Mouse (Mus musculus) WW6 (cell line): ENCODE data around the gene Tmem35b.
"Not testable (repeated sequence)": the region's sequence is repeated elsewhere in the genome, so short reads cannot be mapped to it uniquely, and the experiment has no call there.

ENCODE experiments used
- DNase-seq: peaks from one replicate; pipeline ENCODE4 v3.0.0-alpha.2; 2013; ENCODE audit warnings: low read depth, low spot score

The Tmem35b gene

GRCm38 (mm10) chr4:127123391-127123790 lies at the start of gene Tmem35b:
Gene Tmem35b (plus strand): TSS chr4:127123691.
- DNase-seq, result no peak

- DNase-seq, result no peak
Measured at GRCm38 (mm10) chr4:127074915-127075314, 48.6 kb upstream of the Tmem35b start.

- DNase-seq, result peak; percentile 90
Measured at GRCm38 (mm10) chr4:127076875-127077548, 46.5 kb upstream of the Tmem35b start, which contains the start of gene Zmym6. Gene Zmym6 (plus strand): TSS chr4:127077383.

GRCm38 (mm10) chr4:127080806-127081205 lies 42.7 kb upstream of the Tmem35b start:
- DNase-seq, result no peak

- no peak for DNase-seq
Measured at GRCm38 (mm10) chr4:127083131-127083530, 40.4 kb upstream of the Tmem35b start.

- DNase-seq, result no peak
Measured at GRCm38 (mm10) chr4:127085761-127086160, 37.7 kb upstream of the Tmem35b start.

GRCm38 (mm10) chr4:127091188-127091587 lies 32.3 kb upstream of the Tmem35b start:
- no peak for DNase-seq

- DNase-seq, result no peak
Measured at GRCm38 (mm10) chr4:127095090-127095489, 28.4 kb upstream of the Tmem35b start.

- not testable (repeated sequence) for DNase-seq
Measured at GRCm38 (mm10) chr4:127099552-127099951, 23.9 kb upstream of the Tmem35b start.

GRCm38 (mm10) chr4:127107566-127107965 lies 15.9 kb upstream of the Tmem35b start:
- DNase-seq, result no peak

GRCm38 (mm10) chr4:127110570-127110969 lies 12.9 kb upstream of the Tmem35b start:
- no peak for DNase-seq

- no peak for DNase-seq
Measured at GRCm38 (mm10) chr4:127124331-127124730, 840 bp downstream of the Tmem35b start.

- peak; percentile 85 for DNase-seq
Measured at GRCm38 (mm10) chr4:127125834-127126463, 2.5 kb downstream of the Tmem35b start.

GRCm38 (mm10) chr4:127134687-127135086 lies 11.2 kb downstream of the Tmem35b start:
- DNase-seq, result no peak

- DNase-seq, result no peak
Measured at GRCm38 (mm10) chr4:127137591-127137990, 14.1 kb downstream of the Tmem35b start.

GRCm38 (mm10) chr4:127138486-127138885 lies 15.0 kb downstream of the Tmem35b start:
- DNase-seq, result no peak

- no peak for DNase-seq
Measured at GRCm38 (mm10) chr4:127150031-127150430, 26.5 kb downstream of the Tmem35b start.

GRCm38 (mm10) chr4:127153345-127153744 lies 29.9 kb downstream of the Tmem35b start:
- no peak for DNase-seq

GRCm38 (mm10) chr4:127155757-127156156 lies 32.3 kb downstream of the Tmem35b start:
- DNase-seq, result no peak

GRCm38 (mm10) chr4:127157746-127158145 lies 34.3 kb downstream of the Tmem35b start:
- DNase-seq, result no peak

GRCm38 (mm10) chr4:127163926-127164325 lies 40.4 kb downstream of the Tmem35b start:
- DNase-seq, result no peak

- DNase-seq, result no peak
Measured at GRCm38 (mm10) chr4:127167096-127167495, 43.6 kb downstream of the Tmem35b start.

- no peak for DNase-seq
Measured at GRCm38 (mm10) chr4:127167731-127168130, 44.2 kb downstream of the Tmem35b start.
